Mouse (Mus musculus): ENCODE measurements at regions not wholly inside any gene's neighbourhood (a gene's known extent, or its start where the extent isn't known, plus 50 kb on each side); places are given as distances from the start of the nearest gene placed in this dataset.

DNA sequence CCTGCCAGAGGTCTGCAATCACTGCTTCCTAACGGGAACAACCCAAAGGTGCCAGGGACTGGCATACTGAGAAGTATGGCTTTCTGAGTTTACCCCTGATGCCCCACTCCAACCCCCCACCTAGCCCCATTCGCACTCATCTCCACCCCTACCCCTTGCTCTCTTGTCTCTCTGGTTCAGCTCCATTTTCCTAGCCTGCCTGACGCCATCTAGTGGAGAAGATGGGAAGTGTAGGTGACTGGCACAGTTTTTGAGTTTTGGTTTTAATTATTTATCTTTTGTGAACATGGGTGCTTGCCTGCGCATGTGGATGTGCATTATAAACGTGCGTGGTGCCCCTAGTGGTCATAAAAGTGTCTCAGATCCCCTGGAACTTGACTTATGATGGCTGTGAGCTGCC lies 352.3 kb upstream of the Hs6st1 start:
- peak; percentile 8 for DNase-seq (ENCODE audit: low spot score)

DNA sequence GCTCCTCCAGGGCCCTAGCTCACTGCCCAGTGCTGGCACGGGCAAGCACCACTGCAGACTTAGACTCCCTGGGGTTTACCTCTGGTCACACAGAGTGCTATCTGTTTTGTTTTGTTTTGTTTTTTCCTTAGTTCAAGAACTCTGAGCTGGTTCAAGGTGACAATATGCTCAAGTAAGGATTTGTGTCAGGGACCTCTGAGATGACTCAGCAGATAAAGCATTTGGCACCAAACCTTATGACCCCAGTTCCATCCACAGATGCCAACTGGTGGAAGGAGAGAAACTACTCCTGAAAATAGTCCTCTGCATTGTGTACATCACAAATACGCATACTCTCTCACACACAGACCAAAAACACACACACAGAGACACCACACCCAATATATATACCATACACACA lies 351.0 kb upstream of the Hs6st1 start:
- DNase-seq (ENCODE audit: low spot score): no peak

DNA sequence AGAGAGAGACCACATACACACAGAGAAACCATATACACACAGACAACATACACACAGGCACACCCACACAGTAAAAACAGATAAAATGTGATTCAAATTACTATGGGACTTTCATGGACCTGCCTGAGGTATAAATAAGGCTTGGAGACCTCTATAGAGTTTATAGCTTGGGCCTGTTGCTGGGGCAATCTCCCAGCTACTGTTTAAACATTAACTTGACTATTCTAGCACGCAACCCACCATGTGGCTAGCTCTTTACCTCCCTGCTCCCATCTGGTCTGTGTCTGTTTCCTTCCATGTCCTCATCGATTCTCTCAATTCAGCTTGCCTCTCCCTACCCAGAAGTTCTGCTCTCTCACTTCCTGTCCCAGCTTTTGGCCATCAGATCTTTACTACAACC lies 350.5 kb upstream of the Hs6st1 start:
- no peak for DNase-seq (ENCODE audit: low spot score)

DNA sequence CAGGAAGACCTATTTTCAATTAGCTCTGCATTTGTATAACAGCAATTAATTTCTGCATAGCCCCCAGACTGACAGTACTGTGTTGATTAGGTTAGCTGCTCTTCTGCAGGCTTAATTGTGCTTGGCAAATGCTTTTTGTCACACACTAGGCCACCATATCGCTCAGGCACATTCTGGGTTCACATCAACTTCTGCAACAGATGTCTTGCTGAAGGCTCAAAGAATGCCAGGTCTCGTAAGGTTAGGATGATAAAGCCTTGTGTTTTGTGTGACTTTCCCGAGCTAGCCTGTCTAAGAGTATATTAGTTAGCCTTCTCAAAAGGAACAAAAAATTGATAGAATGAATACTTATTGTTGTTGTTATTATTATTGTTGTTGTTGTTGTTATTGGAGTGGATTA lies 348.1 kb upstream of the Hs6st1 start:
- DNase-seq (ENCODE audit: low spot score): no peak

DNA sequence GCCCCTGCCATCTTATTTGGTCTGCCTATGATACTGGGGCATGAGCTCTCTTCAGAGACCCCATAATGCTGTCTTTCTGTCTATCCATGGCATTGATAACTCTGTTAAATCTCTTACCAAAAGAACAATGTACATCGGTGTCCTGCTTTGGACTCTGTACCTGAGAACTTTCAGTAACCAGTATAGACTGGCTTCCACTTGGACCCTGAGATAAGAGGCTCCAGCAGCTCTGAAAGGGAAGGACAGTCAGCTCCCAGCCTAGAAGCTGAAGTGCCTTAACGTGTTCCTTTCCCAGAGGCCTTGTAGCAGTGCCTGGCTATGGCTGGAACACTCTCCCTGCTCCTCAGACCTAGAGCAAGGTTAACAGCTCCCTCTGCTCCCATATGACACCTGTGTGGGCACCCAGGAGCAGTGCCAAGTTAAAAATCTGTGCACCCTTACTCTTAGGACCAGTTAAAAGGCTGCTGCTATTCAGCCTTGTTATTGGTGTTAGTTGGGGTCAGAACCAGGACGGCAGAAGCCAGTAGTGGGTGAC lies 343.8 kb upstream of the Hs6st1 start:
- no peak for DNase-seq (ENCODE audit: low spot score)

DNA sequence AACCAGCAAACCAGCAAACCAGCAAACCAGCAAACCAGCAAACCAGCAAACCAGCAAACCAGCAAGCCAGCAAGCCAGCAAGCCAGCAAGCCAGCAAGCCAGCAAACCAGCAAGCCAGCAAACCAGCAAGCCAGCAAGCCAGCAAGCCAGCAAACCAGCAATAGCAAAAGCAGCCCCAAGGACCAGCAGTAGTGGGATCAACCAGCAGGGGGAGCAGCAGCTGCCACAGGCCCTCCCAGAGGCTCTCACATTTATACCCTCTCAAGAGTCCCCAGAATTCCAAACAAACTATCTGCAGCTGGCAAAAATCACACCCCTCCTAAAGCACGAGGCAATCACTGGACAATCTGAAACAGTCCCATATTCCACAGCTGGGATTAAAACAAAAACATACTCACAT lies 341.6 kb upstream of the Hs6st1 start:
- peak; percentile 68 for DNase-seq (ENCODE audit: low spot score)

DNA sequence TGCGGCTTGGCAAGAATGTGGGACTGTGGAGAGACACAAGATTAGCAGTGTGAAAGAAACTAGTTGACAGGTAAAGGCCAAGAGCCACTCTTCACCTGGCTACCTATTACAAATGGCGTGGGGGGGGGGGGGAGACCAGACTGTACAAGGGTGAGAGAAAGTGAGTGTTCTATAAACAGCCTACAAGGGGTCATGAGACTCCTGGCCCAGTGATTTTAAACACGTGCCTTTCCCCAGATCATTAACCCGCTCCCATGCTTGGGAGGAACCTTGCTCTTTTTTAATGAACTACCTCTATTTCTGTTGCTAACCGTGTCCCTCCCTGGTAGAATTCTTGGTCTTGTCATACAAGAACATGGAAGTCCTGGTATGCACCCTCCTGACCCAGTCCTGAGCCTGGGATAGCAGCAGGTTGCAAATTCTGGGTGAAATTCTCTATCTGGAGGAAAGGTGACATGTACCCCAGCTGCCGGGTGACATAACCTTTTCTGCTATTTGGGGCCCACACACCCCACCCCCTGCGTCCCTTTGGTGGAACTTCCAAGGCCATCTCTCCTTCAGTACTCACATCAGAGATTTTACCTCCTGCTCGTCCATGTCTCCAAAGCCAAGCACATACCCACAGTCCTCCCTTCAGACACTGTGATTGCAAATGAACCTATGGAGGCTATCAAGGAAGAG lies 340.8 kb upstream of the Hs6st1 start:
- no peak for DNase-seq (ENCODE audit: low spot score)

DNA sequence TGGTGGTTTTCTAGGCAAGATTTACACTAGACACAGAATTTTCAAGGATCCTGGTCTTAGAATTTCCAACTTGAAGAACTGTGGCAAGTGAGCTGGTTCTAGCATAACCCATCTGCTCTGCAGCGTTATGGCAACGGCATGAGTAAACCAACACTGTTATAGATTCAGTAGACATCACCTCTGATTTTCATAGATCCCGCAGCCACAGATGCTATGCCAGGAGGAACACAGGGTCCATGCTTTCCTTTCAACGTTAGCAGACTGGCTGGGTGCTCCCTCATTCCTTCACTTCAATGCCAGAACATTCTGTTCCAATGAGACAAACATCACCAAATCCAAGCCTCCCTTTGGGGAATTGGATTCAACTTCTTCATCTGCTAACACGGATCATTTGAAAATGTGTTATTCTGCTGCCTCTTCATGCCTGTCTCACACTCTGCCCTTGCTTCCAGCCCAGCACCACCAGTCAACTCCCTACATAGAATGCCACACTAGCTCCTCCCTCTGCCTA lies 338.4 kb upstream of the Hs6st1 start:
- no peak for DNase-seq (ENCODE audit: low spot score)

DNA sequence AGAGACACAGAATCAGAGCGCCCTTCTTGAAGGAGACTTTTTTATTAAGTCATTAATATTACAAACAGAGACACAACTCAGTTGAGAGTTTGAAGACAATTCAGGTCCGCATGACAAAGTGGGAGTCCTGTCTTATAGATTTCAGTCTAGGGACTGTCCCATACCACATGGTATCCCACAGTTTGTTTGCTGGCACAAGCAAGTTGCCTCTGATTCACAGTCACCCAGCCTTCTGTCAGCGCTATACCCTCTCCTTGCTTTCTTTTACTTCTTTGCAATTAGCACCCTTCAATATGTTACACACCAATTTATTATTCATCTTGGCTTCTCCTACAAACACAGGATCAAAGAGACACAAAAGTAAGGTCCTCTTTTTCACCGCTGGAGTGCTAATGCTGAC lies 337.9 kb upstream of the Hs6st1 start:
- DNase-seq (ENCODE audit: low spot score): no peak

DNA sequence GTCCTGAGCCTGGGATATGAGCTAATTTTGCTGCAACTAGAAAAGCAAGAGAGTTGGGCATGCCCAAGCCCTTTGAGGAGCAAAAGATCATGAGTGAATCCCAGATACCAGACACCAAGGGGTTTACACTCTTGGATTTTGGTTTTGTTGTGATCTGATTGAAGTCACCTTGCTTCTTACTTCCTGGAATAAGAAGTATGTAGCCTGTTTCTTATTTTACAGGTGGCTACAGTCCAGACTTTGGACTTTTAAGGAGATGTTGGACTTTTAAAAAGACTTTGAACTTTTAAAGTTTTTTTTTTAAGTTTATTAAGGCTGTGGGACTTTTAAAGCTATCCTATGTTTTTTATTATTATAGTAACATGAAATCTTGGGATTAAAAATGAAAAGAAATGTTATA lies 332.0 kb upstream of the Hs6st1 start:
- no peak for DNase-seq (ENCODE audit: low spot score)

DNA sequence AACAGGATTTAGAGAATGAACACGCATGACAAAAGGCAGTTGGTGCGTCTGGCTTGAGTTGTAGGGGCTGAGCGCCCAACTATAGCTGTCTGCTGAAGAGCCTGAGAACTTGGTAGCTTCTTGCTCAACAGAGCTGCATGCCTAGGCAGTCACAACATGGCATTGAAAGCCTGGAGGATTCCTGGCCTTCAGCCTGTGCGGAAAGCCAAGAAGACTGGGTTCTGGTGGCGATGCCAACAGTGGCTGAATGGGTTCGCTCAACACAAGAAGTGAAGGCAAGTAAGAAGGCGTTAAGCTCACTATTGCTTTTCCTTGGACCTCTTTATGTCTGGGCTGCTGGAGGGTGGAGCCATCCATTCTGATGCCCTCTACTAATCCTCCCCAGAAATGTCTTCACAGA lies 318.6 kb upstream of the Hs6st1 start:
- no peak for DNase-seq (ENCODE audit: low spot score)

DNA sequence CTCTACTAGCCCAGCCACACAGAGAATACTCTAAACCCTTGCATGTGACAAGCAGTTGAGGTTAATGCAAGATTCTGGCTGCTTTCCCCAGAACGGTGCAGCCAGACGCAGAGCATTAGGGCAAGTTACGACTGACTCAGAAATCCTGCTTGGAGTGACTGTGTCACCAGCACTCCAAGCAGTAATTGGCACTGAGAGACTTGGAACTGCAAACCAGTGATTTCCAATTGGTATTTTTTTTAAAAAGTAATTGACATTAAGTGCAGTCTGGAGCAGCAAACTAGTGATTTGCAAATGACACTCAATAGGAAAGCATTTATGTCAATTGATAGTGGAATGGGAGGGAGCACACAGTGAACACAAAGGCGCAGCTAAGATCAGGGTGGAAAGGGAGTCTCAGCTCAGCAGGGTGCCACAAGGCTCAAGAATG lies 318.1 kb upstream of the Hs6st1 start:
- no peak for DNase-seq (ENCODE audit: low spot score)

DNA sequence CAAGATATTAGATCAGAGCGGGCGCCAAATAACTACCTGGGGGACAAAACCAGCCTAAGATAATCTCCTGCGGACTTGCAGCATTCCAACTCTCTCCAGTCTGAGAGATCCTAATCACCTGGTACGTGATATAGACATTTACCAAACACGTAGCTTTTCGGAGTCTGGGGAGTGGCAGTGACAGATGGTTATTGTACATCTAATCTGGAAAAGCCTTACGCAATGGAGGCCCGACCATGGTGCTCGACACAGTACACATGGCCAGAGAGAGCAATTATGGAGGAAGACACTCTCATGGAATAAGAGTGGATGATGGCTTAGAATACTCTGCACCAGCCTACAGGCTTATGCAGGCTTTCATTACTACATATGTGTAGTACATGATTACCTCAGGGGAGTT lies 315.6 kb upstream of the Hs6st1 start:
- DNase-seq (ENCODE audit: low spot score): no peak

DNA sequence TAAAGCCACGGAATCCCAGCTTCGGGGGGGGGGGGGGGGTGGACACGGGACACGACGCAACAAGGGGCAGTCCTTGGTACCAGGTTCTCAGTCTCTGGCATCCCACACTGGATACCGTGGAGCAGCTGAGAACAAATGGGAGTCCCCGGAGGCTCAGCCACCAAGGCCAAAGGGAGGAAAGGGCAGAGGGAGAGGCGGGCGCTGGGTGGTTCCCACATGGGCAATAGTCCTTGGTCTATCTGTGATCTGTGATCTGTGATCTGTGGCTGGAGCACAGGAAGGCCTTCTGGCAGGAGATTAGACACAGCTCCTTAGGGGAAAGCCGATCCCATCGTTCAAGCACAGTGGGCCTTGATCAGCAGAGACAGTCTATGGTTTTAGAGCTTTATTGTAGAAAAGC lies 314.0 kb upstream of the Hs6st1 start:
- no peak for DNase-seq (ENCODE audit: low spot score)

DNA sequence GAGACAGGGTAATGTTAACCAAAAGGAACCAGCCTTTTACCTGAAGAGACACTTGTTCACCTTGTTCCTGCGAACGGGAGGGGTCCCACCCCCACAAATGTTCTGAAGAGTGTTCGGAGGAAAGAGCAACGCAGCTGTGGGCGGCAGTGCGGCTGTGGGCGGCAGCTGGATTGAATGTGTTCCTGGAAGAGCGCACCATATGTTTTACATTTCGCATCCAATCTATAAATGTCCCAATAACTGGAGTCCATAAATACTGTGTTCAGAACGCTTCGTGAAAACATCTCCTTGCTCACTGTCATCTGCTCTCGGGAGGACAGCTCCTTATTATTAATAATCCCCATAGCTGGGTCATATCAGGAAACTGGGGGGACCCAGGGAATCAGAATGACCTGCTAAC lies 309.2 kb upstream of the Hs6st1 start:
- DNase-seq (ENCODE audit: low spot score): no peak

DNA sequence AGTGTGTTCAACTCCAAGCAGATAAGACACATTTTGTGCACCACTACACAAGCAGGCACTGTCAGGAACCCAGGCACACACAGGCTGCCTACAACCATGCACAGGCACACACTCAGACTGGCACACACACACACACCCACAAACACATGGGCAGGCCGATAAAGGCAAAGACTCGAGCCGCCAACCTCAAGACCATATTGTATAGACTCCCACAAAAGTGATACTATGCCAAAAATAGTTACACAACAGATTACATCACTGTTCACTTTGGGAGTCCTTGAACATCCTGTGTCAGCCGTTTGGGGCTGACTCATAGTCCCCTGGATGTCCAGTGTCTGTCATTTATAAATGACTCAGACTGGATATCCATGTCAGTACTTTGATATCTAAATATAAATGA lies 308.6 kb upstream of the Hs6st1 start:
- no peak for DNase-seq (ENCODE audit: low spot score)

DNA sequence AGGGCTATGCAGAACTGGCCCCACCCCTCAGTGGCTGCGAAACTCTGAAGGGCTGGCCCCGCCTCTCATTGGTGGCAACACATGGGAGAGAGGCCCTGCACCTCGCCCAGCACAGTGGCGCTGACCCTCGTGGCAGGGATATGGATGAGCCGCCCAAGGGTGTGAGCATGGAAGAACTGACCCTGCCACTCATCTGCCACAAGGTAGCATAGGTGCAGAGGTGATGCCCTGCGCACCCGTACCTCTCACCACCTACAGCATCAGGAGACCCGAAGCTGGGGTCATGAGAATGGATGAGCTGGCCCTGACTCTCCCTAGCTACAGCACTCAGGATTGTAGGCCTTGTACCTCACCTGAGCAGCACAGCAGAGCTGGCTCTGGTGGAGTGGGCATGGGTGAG lies 305.1 kb upstream of the Hs6st1 start:
- no peak for DNase-seq (ENCODE audit: low spot score)

DNA sequence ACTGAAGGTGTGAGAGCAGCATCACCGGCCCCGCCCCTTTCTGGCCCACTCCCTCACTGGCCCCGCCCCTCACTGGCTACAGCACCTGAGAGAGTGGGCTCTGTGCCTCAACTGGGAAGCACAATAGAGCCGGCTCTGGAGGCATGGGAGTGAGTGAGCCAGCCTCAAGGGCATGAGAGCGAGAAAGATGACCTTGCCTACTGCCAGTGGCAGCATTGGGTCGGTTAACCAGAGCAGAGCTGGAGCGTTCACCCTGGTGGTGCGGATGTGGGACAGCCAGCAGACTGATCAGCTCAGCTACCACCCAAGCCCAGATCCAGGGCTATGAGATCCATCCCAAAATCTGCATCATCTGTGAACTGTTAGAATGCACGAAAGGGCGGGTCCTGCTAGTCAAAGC lies 304.7 kb upstream of the Hs6st1 start:
- no peak for DNase-seq (ENCODE audit: low spot score)

DNA sequence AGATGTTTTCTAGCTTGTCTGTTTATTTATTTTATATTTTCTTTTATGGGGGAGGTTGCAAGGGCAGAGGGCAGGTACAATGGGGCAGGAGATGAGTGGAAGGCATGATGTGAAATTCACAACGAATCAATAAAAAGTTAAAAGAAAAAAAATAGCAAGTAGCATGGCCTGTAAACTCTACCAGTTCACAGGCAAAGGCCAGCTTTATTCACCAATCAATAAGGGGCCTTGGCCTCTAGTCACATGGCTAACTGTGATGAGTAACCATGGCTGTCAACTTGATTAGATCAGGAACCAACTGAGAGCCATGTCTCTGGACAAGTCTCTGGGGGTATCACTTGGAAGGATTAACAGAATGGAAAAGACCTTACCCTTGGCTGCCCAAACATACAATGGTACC lies 304.1 kb upstream of the Hs6st1 start:
- DNase-seq (ENCODE audit: low spot score): no peak

DNA sequence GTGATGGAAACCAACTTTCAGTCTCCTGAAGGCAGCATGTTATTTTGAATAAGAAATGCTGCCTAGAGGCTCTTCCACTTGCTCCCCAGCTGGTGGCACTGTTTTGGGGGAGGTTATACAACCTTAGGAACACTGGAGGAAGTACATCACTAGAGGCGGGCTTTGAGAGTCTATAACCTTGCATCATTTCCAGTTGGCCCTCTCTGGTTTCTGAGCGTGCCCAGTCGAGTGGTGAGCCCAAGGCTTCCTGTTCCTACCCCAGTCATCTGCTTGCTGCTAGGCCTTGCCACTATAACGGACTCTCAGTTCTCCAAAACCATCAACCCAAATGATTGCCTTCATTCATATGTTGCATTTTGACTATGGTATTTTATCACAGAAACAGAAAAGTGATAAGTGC lies 302.5 kb upstream of the Hs6st1 start:
- peak; percentile 49 for DNase-seq (ENCODE audit: low spot score)

DNA sequence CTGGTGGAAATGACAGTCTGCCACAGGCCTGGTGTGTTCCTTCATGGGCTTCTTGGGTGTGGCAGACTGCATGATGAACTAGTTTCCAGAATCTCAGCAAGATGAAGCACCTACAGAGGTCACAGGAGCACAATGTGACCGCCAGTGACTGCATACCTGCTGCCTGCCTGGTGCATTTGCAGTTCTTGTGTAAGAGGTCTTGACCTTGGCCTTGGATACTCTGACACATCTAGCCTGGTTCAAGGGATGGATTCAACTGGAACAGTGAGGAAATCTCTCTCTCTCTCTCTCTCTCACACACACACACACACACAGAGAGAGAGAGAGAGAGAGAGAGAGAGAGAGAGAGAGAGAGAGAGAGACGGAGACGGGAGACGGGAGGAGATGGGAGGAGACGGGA lies 301.9 kb upstream of the Hs6st1 start:
- no peak for DNase-seq (ENCODE audit: low spot score)

DNA sequence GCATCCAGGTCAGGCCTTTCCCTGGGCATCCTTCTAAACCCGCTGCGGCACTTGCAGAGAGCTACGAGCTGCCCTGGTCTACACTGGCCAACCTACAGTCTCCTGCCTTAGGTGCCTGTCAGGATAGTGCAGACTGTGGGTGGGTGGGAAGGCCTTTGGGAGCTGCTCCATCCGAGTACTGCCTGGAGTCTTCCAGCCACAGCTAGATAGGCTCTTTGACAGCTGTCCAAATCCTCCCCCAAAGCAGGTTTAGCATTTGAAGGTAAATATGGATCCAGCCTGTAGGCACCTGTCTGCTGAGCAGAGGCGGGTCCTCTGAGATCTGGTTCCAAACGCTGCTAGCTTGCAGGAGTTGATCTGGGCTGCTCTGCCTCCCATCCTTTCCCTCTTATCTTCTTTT lies 295.6 kb upstream of the Hs6st1 start:
- no peak for DNase-seq (ENCODE audit: low spot score)

DNA sequence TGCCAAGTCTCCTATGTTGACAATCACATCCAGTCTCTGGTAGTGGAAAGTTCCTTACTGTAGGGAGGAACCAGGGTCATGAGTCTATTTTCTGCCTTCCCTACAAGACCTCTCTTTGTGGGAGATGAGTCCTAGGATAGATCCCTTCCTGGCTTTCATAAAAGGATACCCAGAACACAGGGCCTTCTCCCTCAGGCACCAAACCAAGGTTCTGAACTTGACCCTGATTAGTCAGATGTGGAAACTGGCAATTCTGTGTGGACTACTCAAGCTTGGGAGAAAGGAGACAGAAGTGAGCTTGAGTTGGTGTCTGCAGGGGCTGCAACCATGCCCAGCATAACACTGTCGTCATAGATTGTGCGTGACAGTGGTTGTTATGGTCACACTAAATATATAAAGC lies 293.6 kb upstream of the Hs6st1 start:
- DNase-seq (ENCODE audit: low spot score): no peak

DNA sequence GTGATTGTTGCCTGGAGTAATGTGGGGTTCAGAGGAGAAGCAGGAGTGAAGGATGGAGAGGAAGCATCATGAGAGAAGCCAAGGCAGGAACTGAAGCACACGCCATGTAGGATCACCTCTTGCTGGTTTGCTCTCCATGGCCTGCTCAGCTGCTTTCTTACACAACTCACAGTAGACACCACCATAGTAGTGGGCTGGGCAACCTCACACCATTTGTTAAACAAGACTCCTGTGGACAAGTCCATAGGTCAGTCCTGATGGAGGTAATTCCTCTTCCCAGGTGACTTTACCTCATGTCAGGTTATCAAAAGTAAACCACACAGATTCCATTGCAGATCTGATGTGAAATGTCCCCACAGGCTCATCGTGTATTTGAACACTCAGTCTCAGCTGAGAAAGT lies 285.5 kb upstream of the Hs6st1 start:
- DNase-seq (ENCODE audit: low spot score): no peak

All from thymus, postnatal 0 days (tissue).